Mouse (Mus musculus) C2C12 (cell line): ENCODE measurements around the gene Cct8. TPM values are rescaled to one million over a fixed set of nuclear protein-coding genes. Genes with fewer than 3 reads are reported as not detected.

ENCODE experiments used
- H3K27me3 ChIP-seq: one replicate; pipeline ENCODE4 v1.6.1; 2011; ENCODE audit not compliant: control insufficient read depth, insufficient read depth, insufficient read length
- H3K36me3 ChIP-seq: one replicate; pipeline ENCODE4 v1.6.1; 2011; ENCODE audit not compliant: control insufficient read depth, insufficient read depth
- H3K4me3 ChIP-seq: one replicate; pipeline ENCODE4 v1.5.1; 2011; ENCODE audit warnings: mild to moderate bottlenecking, control low read depth; ENCODE audit not compliant: poor library complexity, insufficient read depth, severe bottlenecking
- H3K79me2 ChIP-seq: one replicate; pipeline ENCODE4 v1.6.1; 2011; ENCODE audit not compliant: control insufficient read depth, insufficient read depth
- H3K79me3 ChIP-seq: one replicate; pipeline ENCODE4 v1.6.1; 2011; ENCODE audit warnings: low read depth, control low read depth
- H3ac ChIP-seq: one replicate; pipeline ENCODE3; 2011; ENCODE audit warnings: low read depth; ENCODE audit not compliant: control insufficient read depth, insufficient read length
- CEBPB ChIP-seq: IDR thresholded peaks from one replicate; pipeline ENCODE4 v1.6.1; 2011; ENCODE audit warnings: low read depth, mild to moderate bottlenecking, control low read depth, moderate library complexity
- CTCF ChIP-seq: IDR thresholded peaks from one replicate; pipeline ENCODE4 v1.5.1; 2011; ENCODE audit not compliant: control insufficient read depth, insufficient read depth, insufficient read length
- FOSL1 ChIP-seq: IDR thresholded peaks from one replicate; pipeline ENCODE4 v1.8.0; 2011; ENCODE audit warnings: mild to moderate bottlenecking, low read length; ENCODE audit not compliant: poor library complexity, insufficient read depth, severe bottlenecking
- MAX ChIP-seq: IDR thresholded peaks from one replicate; pipeline ENCODE4 v1.6.1; 2011; ENCODE audit warnings: mild to moderate bottlenecking, control low read depth
- MYOD1 ChIP-seq: IDR thresholded peaks from one replicate; pipeline ENCODE4 v1.6.1; 2011; ENCODE audit warnings: low read depth; ENCODE audit not compliant: control insufficient read depth, insufficient read length
- MYOG ChIP-seq: IDR thresholded peaks from one replicate; pipeline ENCODE4 v1.6.1; 2011; ENCODE audit not compliant: control insufficient read depth, insufficient read length; ENCODE audit errors: extremely low read depth
- USF1 ChIP-seq: IDR thresholded peaks from one replicate; pipeline ENCODE4 v1.6.1; 2011; ENCODE audit warnings: low read depth, mild to moderate bottlenecking, control low read depth, moderate library complexity
- polyA plus RNA-seq: library from polyadenylated mRNA; unstranded; fragments of >200 nt; fragmentation: generic; extraction: Trizol; gene quantifications from one replicate; pipeline ENCODE4 v1.2.1, GENCODE M21; 2012; ENCODE audit warnings: missing spikeins

Cct8 gene
- polyA plus RNA-seq, 1 experiment = 162 TPM

- H3K27me3 ChIP-seq = no peaks in the 10 kb centered on the region
- peaks cover 16% of the 10 kb centered on the region for H3K79me3 ChIP-seq
- TF ChIP-seq MYOD1 (no peak), MAX (no peak), MYOG (no peak), USF1 (no peak), FOSL1 (no peak), CEBPB (no peak), CTCF (no peak)
- no peaks in the 10 kb centered on the region for H3K36me3 ChIP-seq
- H3K79me2 ChIP-seq = peaks cover 18% of the 10 kb centered on the region
- no peak overlapping the region for H3ac ChIP-seq
- H3K4me3 ChIP-seq = no peak overlapping the region
These were observed 60.1 kb downstream of the Cct8 start for GRCm38 (mm10) chr16:87435411-87436205.

GRCm38 (mm10) chr16:87434946-87435345 lies 60.7 kb downstream of the Cct8 start:
- TF ChIP-seq FOSL1 (no peak), MYOG (no peak), MYOD1 (no peak), USF1 (no peak), CEBPB (no peak), MAX (no peak), CTCF (no peak)
- Histone ChIP-seq H3K36me3 (no peaks in the 10 kb centered on the region), H3K79me3 (peaks cover 23% of the 10 kb centered on the region), H3K79me2 (peaks cover 24% of the 10 kb centered on the region), H3ac (no peak overlapping the region), H3K4me3 (no peak overlapping the region), H3K27me3 (no peaks in the 10 kb centered on the region)

- no peaks in the 10 kb centered on the region for H3K36me3 ChIP-seq
- H3K79me3 ChIP-seq = peaks cover 30% of the 10 kb centered on the region
- TF ChIP-seq MAX = no peak
- no peak for TF ChIP-seq CTCF
- no peak for TF ChIP-seq CEBPB
- no peak for TF ChIP-seq USF1
- TF ChIP-seq MYOG = no peak
- no peak for TF ChIP-seq MYOD1
- TF ChIP-seq FOSL1 = no peak
- H3K4me3 ChIP-seq = no peak overlapping the region
- no peaks in the 10 kb centered on the region for H3K27me3 ChIP-seq
- no peak overlapping the region for H3ac ChIP-seq
- peaks cover 31% of the 10 kb centered on the region for H3K79me2 ChIP-seq
These were observed 61.4 kb downstream of the Cct8 start for GRCm38 (mm10) chr16:87434266-87434665.

Other genes with a start within 250 kb of the Cct8 start
- 7.3 TPM for gene N6amt1, start 141.7 kb downstream of the Cct8 start, polyA plus RNA-seq
- gene Ltn1, start 63.3 kb downstream of the Cct8 start, polyA plus RNA-seq = 6.8 TPM
- 5.2 TPM for gene Rwdd2b, start 55.3 kb downstream of the Cct8 start, polyA plus RNA-seq
- 18.4 TPM for gene Usp16, start 41.2 kb downstream of the Cct8 start, polyA plus RNA-seq
- 0.11 TPM for gene Map3k7cl, start 57.5 kb upstream of the Cct8 start, polyA plus RNA-seq
- 4.9 TPM for gene Bach1, start 203.1 kb upstream of the Cct8 start, polyA plus RNA-seq